Mouse (Mus musculus): ENCODE data around the gene Cemip.

GRCm38 (mm10) chr7:83965181-83965580 lies 121.1 kb downstream of the Cemip start:
- no peak for TF ChIP-seq CTCF (IDR thresholded peaks at IDR 0.05; ENCODE audit: borderline replicate concordance, control insufficient read depth, extremely low read depth, insufficient read depth, low read length, poor library complexity)
- no peak for TF ChIP-seq POLR2A (IDR thresholded peaks at IDR 0.05; ENCODE audit: control insufficient read depth, extremely low read depth, insufficient read depth, low read length, poor library complexity)

Data from thymus, adult 2 months (tissue).